Mouse (Mus musculus) forebrain, embryonic 16.5 days (tissue): ENCODE results near the gene Fa2h. TPM values are rescaled to one million over a fixed set of nuclear protein-coding genes. Genes with fewer than 3 reads are reported as not detected.

Experiments
- polyA plus RNA-seq: library from polyadenylated mRNA; unstranded; fragments of >200 nt; fragmentation: Nextera tagmentation; extraction: Ambion mirVana; gene quantifications from 2 replicates; pipeline ENCODE4 v1.2.1, GENCODE M21; 2015

Gene Fa2h
- polyA plus RNA-seq, 1 experiment from 2014 or later = not detected

Other genes with a start within 250 kb of the Fa2h start
- gene Glg1, start 134.6 kb downstream of the Fa2h start, polyA plus RNA-seq = 67.0 and 74.7 TPM in 2 replicates
- 33.5 and 36.7 TPM in 2 replicates for gene Rfwd3, start 93.6 kb downstream of the Fa2h start, polyA plus RNA-seq
- 0.41 and 0.87 TPM in 2 replicates for gene Mlkl, start 55.6 kb downstream of the Fa2h start, polyA plus RNA-seq
- gene Wdr59, start 128.3 kb upstream of the Fa2h start, polyA plus RNA-seq = 8.3 and 9.4 TPM in 2 replicates
- gene Znrf1, start 142.3 kb upstream of the Fa2h start, polyA plus RNA-seq = 66.0 and 70.3 TPM in 2 replicates
- 0.71 TPM in 2 replicates for gene Ldhd, start 236.6 kb upstream of the Fa2h start, polyA plus RNA-seq
- gene Zfp1, start 249.6 kb upstream of the Fa2h start, polyA plus RNA-seq = 32.5 and 35.7 TPM in 2 replicates